Mouse (Mus musculus) brain, embryonic 18.5 days (tissue): ENCODE data around the gene Natd1.

Experiments used
- DNase-seq: peaks from one replicate; pipeline ENCODE4 v3.0.0-alpha.2; 2012; ENCODE audit warnings: low read depth, low spot score

Gene Natd1

DNA sequence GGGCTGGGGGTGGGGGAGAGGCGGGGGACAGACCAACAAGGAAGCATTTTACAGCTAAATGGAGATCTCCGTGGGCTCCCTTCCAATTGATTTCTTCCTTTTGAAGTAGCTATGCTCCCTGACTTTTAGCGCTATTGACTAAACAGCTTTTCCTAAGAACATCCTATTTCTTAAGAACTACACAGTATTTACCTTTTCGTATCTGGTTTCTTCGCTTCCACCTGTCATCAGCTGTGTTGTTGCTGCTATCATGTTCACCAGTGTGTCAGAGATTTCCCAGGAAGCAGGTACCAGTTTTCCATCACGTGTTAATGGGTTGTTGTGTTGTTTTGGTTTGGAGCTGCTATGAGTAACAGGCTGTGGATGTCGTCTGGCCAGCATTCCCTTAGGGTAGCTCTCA lies at the start of gene Natd1:
Natd1 (minus strand) TSS at position 260 of the 400 bp plus-strand sequence.
- no peak for DNase-seq

DNA sequence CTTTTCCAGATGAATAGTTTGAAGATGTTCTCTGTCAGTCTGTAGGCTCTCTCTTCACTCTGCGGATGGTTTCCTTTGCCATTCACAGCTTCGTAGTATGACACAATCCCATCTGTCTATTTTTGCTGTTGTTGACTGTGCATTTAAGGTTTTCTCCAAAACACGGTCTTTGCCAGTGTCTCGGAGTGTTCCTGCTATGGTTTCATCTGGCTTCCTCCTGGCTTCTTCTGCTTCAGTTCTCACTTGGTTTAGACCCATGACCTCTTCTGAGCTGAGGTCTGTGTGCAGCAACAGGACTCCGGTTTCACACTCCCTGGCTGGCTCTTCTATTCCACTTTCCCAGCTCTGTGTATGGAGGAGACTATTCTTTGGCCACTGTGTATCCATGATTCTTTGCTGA lies 48.2 kb upstream of the Natd1 start:
- no peak for DNase-seq

DNA sequence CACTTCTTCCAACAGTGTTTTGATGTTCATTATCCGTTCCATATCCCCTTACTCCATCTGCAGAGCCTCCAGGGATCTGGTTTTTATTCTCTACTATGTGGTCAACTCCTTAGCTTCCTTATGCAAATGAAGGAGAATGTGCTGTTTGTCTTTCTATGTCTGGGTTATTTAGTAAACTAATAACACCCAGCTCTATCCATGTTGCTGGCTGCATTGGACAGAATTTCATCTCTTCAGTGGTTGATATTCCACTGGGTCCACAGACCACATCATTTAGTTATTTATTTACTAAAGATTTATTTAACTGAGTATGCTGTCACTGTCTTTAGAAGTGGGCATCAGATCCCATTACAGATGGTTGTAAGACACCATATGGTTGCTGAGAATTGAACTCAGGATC lies 46.6 kb upstream of the Natd1 start:
- no peak for DNase-seq

DNA sequence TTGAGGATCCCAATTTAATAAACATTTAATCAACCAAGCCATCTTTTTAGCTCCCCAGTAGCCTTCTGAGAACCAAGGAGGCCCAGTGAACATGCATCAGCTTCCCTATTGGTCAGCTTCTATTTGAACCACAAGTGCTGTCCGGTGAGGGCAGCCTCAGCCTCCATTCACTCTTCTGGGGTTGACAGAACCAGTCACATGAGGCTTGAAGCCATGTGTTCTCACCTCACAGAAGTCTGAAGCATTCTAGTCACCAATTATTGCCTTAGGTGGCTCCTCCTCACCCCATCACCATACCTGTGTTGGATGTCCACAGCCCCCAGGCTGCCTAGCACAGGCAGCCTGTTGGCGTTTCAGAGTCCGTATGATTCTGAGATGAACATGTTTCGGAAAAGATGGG lies 44.4 kb upstream of the Natd1 start:
- no peak for DNase-seq

DNA sequence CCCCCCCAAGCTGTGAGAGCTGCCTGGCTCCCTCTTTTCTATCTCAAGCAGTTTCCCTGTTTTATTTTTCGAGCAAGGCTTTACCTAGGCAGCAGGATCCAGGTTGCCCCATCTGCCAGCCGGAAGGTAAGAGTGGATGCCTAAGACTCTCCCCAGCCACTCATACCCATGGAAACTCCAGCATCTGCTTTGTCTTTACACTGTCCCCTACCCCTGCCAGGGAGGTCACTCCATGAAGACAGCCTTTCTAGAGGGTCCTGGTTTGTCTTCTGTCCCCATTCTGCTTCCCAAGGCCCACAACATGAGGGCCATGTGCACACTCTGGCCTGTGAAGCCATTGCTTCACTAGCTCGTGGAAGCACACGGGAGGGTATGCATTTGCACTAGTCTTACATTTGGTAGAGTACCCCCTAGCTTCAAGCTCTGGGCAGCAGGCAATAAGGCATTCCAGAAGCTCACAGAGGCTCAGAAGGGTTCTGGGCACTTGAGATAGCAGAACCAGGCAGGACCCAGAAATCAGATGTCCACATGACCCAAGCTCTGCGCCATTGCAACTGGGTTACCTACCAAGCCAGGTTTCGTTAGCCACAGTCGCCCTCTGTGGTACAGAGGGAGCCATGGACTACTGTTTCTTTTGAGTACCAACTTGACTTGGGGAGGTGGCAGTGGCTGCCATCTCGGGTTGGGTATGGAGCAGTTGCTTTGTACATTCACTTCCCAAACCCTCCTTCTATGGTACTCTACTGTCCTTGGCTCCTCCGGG lies 41.3 kb upstream of the Natd1 start:
- DNase-seq: no peak

DNA sequence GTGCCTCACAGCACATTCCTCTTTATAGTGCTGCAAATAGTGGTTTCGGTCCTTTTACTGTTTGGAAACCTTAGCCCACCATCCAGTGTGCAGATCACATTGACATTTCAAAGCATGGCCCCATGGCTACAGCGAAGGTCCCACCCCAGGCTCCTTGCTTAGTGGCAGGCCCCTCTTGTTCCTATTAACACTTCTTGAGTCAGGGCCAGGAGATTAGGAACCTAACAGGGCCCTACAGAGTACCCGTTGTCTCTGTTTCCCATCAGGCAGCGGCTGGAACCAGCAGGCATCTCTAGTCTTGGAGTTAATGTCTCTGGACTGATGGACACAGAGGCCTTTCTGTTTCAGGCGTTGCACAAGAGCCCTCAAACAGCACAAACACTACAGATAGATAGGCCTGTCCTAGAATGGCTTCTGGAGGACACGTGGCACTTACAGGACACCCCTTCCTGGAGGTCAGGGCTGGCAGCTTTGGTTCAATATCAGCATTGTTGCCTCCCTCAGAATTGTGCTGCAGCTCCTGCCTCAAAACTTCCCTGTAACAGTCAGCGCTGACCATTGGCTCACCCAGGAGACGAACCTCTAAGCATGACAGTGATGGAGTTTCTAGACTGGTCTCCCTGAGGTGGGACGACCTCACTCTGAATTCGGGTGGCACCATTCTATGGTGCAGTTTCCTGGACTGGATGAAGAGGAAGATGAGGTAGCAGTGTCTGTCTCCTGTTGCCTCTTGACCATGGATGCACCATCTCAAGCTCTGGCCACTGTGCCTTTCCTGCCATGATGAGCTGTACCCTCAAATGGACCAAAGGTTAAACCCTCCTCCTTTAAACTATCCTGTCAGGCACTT lies 39.9 kb upstream of the Natd1 start:
- no peak for DNase-seq

DNA sequence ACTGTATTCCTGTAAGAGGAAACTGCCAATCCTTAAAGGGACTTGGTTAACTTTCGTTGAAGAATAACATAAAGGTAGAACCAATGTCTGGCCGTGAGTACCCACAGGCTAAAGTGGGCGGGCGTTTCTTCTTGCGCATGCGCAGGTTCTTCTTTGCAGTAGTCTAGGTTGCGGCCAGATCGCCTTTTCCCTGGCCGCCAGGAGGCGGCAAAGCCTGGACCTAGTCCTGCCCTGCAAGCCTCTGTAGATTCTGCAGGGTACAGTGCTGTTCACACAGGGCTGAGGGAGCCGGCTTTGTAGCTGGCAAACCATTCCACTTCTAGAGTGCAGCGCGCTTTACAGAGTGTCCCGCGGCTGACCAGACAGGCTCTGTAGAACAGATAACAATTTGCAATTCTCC lies 39.3 kb upstream of the Natd1 start:
- peak; percentile 59 for DNase-seq

DNA sequence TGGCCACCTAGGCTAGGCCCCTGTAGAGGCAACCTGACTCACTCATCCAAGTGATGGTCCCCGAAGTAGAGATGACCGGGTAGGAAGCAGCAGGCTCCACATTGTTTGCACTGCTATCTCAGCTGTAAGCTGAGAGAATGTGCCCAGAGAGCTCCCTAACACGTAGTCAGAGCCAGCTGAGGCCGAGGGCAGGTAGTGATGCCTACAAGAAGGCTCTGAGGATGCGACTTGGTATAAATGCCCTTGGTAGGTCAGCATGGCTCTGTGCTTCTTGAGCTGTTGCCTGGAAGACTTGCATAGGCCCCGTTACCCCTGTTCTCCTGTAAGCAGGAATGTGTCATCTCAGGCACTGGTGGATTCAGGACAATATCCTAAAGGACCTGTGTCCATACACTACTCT lies 38.4 kb upstream of the Natd1 start:
- no peak for DNase-seq

DNA sequence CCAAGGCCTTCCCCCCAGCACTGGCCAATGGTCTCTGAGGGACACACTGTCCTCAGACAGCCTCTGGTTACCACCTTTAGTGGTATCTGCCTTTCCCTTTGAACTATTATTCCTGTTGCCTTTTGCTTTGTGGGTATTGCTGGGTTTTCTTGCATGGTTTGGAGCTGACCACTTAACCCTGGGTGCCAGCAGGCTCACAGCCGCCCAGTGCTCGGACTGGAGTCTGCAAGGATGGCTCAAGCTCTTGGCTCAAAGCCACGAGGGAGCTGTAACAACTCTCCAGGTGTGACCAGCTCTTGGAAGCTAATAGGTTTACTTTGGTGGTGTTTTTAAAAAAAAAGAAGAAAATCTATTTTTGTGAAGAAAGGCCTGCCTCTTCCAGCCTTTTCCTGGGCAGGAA lies 37.8 kb upstream of the Natd1 start:
- DNase-seq: no peak

DNA sequence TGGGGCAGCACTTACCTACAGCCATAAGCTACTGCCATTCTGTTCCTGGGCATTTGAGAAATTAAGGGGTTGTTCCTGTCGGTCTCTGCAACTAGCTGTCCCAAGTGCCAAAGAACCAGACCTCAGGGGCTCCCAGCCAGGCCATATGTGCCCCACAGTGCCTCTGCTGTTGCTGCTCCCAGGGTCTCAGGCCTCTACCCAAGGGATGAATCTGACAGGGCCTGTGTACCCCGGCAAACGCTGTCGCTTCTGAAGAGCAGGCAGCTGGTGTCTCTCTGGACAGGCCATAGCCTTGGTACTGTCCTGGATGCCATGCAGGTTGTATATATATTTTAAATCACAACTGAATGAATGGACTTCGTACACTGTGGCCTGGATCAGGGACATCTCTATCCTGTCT lies 37.3 kb upstream of the Natd1 start:
- no peak for DNase-seq

DNA sequence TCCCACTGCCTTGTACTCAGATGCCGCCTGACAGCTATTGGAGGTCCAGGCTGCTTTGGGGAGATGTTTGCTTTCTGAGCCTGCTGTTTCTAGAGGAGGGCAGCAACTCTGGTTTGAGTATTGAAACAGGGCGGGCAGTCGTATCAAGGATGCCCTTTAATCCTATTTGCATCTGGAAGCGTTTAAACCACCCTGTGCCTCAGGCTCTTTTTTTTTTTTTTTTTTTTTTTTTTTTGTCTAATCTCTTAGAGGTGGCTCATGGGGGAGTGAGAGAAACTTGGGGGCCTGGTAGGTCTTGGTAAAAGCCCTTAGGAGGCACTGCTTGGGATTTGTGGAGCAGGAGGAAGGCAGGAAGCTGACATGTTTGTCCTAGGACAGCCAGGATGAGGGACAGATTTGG lies 30.5 kb upstream of the Natd1 start:
- no peak for DNase-seq

DNA sequence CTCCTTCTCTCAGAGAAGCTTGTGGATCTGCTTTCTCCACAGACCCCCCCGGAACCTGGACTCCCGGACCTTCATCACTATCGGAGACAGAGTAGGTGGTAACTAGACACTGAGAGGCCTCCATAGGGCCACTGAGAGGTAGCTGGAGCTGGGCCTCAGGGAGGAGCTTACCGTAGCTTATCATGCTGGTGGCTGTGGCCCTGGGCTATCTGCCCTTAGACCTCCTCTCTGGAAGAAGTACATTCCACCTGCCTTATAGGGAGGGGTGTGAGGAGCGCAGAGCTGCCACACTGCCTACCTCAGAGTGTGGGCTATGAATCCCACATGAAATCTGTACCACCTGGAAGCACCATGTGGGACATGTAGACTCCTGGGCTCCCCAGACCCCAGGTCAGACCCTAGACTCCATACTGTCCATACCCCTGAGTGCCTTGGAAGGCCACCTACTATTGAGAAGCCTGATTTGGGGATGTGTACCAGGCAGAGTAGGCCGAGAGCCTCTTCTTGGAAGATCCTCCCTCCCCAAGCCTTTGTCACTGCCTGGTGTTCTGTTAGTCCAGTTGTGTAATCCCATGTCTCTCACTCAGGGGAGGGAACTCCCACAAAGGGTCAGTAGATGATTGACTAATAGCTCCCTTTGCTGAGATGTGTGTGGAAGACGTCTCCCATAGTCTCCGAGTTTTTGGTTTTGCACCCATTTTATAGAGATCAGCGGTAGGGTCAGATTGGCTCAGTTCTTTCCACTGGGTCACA lies 27.9 kb upstream of the Natd1 start:
- DNase-seq: no peak

DNA sequence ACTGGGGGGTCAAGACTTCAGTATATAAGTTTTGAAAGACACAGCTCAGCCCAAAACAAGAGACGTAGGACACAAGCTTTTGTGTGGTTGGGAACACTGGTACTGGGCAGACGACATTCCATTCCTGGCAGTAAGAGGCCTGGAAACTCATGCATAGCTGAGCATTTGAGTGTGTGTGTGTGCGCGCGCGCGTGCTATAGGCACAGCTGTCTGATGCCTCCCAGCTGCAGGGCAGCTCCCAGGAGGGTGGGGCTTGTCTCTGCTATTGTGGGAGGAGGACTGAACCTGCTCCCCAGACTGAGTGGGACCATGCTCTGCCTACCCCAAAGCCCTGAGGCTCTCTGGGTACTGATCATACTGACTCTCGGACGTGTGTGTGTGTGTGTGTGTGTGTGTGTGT lies 26.8 kb upstream of the Natd1 start:
- no peak for DNase-seq

DNA sequence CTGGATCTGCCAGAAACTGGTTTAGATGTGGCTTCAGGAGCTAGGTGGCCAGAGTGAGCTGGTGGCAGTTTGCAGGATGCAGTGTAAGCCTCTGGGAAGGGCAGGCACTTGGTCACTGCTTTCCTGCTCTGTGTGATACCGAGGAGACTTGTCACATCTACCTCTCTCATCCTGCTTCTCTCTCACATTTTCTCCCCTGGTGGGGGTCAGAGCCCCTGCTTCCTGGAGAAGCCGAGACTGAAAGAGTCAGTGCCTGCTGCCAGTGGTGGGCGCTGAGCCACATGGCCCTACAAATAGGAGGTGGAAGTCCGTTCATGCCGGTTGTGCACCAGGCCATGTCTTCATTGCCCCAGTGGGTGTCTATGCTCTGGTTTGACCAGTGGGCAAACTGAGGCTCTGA lies 26.0 kb upstream of the Natd1 start:
- no peak for DNase-seq

DNA sequence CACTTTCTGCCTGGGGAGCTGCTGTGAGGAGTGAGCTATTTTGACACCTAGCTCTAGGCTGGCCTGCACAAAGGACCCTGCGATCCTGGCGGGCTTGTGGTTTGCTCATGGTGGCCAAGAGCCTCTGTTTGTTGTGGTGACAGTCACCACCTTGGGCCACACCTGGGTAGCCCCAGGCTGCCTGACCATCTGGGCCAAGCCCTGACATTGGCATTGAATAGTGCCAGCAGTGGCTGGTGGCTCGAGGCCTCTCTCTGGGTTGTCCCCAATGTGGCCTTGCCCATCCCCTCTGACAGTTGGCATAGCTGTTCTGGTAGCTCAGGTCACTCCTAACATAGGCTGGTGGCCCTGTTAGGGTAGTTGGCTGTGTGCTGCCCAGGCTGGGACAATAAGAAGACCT lies 24.9 kb upstream of the Natd1 start:
- no peak for DNase-seq

DNA sequence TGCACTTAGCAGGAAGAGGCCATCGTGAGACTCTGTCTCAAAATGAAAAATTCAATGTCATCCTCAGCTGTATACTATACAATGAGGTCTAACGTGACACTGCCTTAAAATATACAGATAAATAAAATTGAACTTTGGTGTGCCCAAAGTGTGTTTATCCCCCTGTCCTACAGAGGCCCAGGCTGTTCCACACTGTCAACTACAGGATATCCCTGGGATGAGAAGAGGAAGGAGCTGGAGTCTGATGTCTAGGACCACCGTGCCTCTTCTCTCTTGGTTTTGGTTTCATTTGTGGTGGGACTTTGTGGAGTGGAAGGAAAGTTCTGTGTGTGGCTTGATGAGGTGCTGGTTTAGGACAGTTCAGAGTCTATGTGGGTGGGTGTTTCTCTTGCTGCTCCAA lies 23.1 kb upstream of the Natd1 start:
- DNase-seq: no peak

DNA sequence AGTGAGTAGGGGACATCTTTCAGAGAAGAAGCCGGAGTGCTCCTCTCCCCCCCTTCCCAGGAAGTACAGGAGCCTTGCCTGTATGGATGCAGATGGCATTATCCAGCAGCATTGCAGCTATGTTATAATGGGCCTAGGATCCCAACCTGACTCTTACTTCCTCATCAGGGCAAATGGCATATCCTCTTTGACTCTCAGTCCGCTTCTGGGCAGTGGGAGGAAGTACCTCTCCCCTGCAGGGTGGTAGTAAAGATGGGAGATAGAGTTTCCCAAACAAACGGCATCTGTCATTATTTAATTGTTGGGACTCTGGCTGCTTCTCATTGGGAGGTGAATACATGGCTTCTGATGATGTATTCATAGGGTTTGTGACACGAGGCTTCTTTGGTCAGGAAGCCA lies 21.4 kb upstream of the Natd1 start:
- DNase-seq: no peak

DNA sequence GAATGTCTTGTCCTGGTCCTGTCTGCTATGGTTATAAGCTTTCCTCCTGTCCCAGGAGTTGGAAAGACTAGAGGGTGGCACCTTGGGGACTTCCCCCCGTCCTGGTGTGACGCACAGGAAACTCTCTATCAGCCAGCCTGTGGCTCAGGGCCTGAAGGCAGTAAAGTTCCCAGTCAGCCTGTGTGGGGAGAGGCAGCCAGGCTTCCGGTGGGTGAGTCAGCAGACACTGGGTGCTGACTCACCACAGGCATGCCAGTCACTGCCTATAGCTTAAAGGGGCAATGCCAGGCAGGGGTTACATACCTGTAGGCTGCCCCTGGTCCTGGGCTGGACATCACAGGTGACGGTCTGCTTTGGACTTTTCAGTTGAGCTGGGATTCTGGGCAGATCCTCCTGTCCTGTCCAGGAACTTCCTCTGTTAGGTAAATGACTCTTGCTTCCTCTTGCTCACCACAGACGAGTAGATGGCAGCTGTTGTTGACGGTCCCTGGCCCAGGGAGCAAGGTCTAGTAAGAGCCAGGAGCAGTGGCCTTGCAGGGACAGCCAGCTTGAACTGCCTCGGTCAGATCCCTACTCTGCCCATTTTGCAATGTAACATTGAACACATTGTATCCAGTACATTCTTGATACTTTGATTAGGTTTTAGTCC lies 20.9 kb upstream of the Natd1 start:
- DNase-seq: no peak

DNA sequence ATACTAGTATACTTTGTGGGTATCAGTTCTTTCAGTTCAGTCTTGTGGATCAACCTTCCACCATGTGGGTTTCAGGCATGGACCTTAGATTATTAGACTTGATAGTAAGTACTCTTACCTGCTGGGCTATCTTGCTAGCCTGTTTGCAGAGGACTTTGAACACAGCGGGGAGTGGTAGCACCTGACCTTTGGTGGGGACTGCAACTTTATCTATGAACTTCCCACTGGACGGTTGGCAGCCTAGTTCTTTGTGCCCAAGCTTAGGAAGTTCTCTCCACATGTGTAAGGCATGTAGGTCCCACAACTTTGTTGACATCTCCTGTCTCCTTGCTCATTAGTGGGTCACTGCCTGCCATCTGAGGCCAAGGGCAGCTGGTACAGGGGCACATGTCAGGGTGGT lies 20.2 kb upstream of the Natd1 start:
- DNase-seq: no peak

DNA sequence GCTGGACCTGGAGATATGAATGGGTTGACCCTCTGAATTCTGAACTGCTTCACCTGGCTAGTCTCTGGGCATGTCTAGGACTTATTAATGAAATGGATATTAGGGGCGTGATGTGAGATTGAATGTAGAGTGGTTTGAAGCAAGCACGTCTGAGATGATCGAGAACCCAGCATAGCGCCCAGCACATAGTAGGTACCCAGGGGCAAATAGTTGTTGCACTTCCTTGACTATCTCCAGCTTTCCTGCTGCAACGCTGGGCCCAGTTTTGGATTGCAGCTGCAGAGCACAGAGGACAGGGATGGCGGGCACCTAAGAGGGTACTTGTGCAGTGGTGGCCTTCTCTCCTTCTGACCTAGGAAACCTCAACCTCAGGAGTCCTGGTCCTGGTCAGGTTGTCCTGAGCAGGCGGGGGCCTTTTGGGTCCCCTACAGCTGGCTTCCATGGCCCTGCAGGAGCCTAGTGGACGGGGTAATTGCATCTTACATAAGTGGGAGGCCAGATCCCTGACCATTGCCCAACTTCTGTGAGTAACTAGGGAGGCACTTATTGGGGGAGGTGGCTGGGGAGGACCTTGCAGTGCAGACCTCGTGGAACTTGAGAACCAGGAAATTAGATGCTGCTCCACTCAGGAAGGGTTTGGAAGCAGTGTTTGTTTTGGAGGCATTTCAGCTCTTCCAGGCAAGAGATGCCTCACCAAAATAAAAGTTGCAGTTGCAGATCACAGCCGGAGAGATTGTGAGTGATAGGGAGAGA lies 18.8 kb upstream of the Natd1 start:
- no peak for DNase-seq

DNA sequence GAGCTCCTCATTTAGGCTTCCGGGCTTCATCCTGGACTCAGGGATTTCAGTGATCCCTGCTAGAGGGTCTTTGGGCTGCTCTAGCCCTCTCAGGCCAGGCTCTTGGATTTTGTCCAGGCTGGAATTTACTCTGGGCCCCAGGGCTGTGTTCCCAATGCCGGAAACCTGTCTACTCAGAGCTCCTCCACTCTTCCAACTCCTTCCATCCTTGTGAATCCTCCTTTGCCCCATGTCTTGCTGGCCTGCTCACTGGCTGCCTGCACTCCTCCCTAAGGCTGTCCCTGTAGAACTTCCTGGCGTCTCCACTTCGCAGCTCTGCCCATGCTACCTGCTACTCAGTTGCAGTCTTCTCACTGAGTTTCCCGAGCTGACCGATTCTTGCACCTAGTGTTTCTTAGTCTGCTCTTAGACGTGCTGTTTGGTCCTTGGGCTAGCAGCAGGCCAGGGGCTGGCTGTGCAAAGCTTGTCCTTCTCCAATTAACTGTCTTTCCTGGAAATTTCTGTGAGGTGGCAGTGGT lies 18.0 kb upstream of the Natd1 start:
- DNase-seq: no peak
